Mouse (Mus musculus) B cell, adult 2 months (primary cell): ENCODE data around the gene E130311K13Rik.

Source experiments
- DNase-seq, 2 experiments: peaks; one replicate each; pipeline ENCODE4 v3.0.0; 2022

The E130311K13Rik gene

GRCm38 (mm10) chr3:63893677-63894076, 35.6 kb downstream of the E130311K13Rik start:
- DNase-seq, result no peak

DNA sequence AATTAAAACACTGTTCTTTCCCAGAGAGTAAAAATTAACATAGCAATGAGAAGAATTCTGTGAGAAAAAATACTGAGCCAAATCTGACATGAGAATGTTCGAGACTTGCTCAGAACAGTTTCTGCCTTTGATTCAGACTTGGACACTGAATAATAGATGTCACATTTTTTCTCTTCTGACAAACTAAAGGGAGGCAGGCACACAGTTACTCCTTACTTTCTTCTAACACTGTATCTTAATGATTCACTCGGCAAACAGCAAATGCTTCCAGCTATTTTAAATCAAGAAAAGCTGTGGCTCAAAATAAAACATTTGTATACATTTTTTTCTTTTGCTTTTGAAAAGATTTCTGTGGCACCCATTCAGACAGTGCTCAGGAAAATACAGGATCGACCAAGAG, 37.1 kb downstream of the E130311K13Rik start:
- DNase-seq, result no peak

DNA sequence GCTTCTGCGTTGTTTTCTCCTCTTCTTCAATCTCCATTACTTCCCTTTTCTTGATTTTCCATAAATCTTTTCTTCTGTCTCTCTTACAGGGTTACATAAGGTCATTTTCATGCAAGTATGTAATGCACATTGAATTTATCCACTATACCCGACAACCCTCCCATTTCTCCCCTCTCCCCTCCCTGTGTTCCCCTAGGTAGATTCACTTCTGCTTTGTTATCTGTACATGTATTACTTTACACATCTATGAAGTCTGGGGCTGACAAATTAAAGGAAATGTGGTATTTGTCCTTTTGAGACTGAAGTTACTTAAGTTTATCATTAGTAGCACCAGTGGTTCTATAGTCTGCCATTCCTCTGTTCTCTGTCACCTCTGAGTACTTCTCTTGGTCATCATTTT, 48.2 kb downstream of the E130311K13Rik start:
- no peak for DNase-seq

DNA sequence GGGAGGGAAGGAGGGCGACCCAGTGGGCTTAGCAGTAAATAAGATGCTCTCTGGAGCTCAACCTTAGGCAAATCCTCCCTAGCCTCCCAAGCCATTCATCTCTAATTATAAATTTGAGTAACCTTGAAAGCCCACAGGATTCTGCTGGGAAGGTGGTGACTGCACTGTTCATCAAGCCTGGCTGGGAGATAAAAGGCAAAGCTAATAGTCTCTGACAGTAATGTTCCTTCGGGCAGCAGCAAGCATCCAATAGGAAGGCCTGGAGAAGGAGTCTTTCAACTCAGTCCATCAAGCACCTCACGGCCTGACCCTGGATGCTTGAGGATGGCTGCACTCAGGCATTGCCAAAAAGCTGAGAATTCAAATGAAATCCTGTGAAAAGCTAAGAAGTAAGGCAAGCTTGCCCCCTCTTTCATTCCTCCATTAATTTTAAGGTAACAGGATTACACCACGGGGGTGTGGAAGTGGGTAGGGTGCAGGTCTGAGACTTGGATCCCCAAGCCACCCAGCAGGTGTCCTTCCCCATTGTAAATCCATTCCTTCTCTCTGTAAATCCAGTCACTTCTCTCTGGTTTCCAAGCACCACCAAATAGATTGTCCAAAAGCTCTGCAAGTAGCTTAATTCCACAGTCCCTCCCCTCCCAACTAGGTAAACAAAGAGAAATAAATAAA, 50.1 kb downstream of the E130311K13Rik start:
- no peak for DNase-seq

- no peak for DNase-seq
Measured at GRCm38 (mm10) chr3:63872818-63873217, 56.5 kb downstream of the E130311K13Rik start.

DNA sequence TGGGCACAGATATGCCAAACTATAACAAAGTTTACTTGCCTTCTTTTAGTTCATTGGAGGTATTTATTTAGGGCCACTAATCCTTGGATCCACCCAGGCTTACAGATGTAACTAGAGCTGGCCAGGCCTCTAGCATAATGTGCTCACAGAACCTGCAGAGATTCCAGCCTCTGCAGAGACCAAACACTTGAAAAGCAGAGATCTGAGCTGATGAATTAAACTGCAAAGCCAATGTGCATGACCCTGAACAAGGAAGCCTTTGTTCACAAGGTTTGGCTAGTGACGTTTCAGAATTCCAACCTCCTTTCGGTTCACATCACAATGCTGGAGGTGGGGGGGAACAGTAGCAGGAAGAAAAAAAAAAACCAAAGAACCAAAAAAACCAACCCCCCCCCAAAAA, 58.0 kb downstream of the E130311K13Rik start:
- DNase-seq, result no peak

GRCm38 (mm10) chr3:63868285-63868684, 61.0 kb downstream of the E130311K13Rik start:
- peak in 1 of 2 experiments; percentile 1 for DNase-seq

GRCm38 (mm10) chr3:63865069-63865468, 64.2 kb downstream of the E130311K13Rik start:
- no peak for DNase-seq
